Mouse (Mus musculus): ENCODE measurements around the gene Poc1b.

DNA sequence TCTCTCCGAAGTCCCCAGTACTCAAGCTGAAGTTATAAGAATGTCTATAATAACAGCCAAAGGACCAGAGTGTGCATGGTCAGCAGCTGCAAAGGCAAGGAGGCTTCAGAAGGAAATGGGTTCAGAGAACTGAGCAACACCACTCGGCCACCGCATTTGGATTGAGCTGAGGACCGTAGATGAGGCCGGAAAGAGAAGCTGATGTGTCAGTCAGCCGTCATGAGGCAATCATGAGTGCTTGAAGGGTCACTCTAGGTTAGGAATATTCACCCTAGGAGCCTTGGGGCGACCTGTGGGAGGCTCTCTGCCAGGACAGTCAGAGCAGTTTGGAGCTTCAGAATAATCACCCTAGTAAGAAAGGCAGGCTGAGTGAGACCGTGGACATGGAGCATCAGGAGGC lies 74.7 kb downstream of the Poc1b start:
- no peak for TF ChIP-seq CTCF (IDR thresholded peaks at IDR 0.05; ENCODE audit: borderline replicate concordance, insufficient read depth, low read depth, low read length)
- no peak for TF ChIP-seq POLR2A (IDR thresholded peaks at IDR 0.05; ENCODE audit: borderline replicate concordance, insufficient read depth, low read length)
